ENCODE assay signal across 12 mouse cellular contexts in the genomic region with DNA sequence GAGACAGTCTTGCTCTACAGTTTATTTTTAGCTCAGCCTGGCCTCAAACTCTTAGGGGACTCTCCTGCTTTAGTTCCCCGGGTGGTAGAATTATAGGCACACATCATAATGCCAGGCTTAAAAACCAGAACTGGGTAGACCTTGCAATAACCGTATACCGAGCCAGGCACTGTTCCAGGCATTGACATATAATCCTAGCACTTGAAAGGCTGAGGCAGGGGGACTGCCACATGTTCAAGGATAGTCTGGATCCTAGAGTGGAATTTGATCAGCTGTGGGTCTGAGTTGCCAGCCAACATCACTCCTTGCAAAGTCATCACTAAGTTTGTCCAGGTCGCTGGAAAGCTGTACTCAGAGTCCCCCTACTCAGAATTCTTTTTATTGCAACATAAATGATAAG. TPM values are rescaled to one million over a fixed set of nuclear protein-coding genes. Genes with fewer than 3 reads are reported as not detected.
"Had no signal": no experiment of that assay in that cellular context is flagged by ENCODE, and none has a peak within 500 bp of the region (broad histone marks: within the 10 kb centered on the region; RNA-seq: fewer than 3 reads in every experiment).

No protein-coding gene starts in this region.

- DNase-seq: gastrocnemius, postnatal 14 days; gastrocnemius, postnatal 36 days; heart, postnatal 4 days; kidney, adult 18-20 months; kidney, adult 8-10 months; kidney, postnatal 10 days; kidney, postnatal 25 days; kidney, postnatal 4 days; liver; liver, embryonic 13.5 days; liver, postnatal 0 days had no signal

RNA-seq across cellular contexts. Expression of a gene that starts 11.9 kb away (rescaled TPM):
- total RNA-seq: granulocyte monocyte progenitor cell, adult 5-6 weeks had no signal
